Mouse (Mus musculus) heart, postnatal 4 days (tissue): ENCODE results near the gene Grip2. TPM values are rescaled to one million over a fixed set of nuclear protein-coding genes. Genes with fewer than 3 reads are reported as not detected.
A peak's percentile ranks its signal among the peaks of the same experiment; 100 is the strongest.

ENCODE experiments used
- DNase-seq: peaks from one replicate; pipeline ENCODE4 v3.0.0; 2021
- total RNA-seq, 2 experiments: library from RNA; stranded (reverse); gene quantifications; 2 replicates each; pipeline ENCODE4 v1.2.3; 2021

Gene Grip2
- total RNA-seq, result 10 to 100 TPM; 18.8 to 19.6 TPM

- DNase-seq, result no peak
Measured at GRCm38 (mm10) chr6:91827016-91827570, at the start of gene Grip2. Grip2 (minus strand) TSS chr6:91827250.

- DNase-seq, result no peak
Measured at GRCm38 (mm10) chr6:91872781-91873180, 45.7 kb upstream of the Grip2 start.

- DNase-seq, result no peak
Measured at GRCm38 (mm10) chr6:91868091-91868490, 41.0 kb upstream of the Grip2 start.

- DNase-seq, result no peak
Measured at GRCm38 (mm10) chr6:91865601-91866000, 38.6 kb upstream of the Grip2 start.

- no peak for DNase-seq
Measured at GRCm38 (mm10) chr6:91864595-91864994, 37.5 kb upstream of the Grip2 start.

GRCm38 (mm10) chr6:91862848-91863247, 35.8 kb upstream of the Grip2 start:
- DNase-seq, result no peak

- no peak for DNase-seq
Measured at GRCm38 (mm10) chr6:91858339-91858738, 31.3 kb upstream of the Grip2 start.

- peak; percentile 62 for DNase-seq
Measured at GRCm38 (mm10) chr6:91852550-91852949, 25.5 kb upstream of the Grip2 start.

- DNase-seq, result no peak
Measured at GRCm38 (mm10) chr6:91843628-91844153, 16.6 kb upstream of the Grip2 start.

GRCm38 (mm10) chr6:91842897-91843627, 16.0 kb upstream of the Grip2 start:
- no peak for DNase-seq

- DNase-seq, result peak; percentile 89
Measured at GRCm38 (mm10) chr6:91839010-91839871, 12.2 kb upstream of the Grip2 start.

GRCm38 (mm10) chr6:91832863-91833440, 5.9 kb upstream of the Grip2 start:
- no peak for DNase-seq

- DNase-seq, result no peak
Measured at GRCm38 (mm10) chr6:91827926-91828325, 876 bp upstream of the Grip2 start.

- no peak for DNase-seq
Measured at GRCm38 (mm10) chr6:91818271-91818670, 8.8 kb downstream of the Grip2 start.

- DNase-seq, result no peak
Measured at GRCm38 (mm10) chr6:91815976-91816375, 11.1 kb downstream of the Grip2 start.

- no peak for DNase-seq
Measured at GRCm38 (mm10) chr6:91813611-91814010, 13.4 kb downstream of the Grip2 start.

GRCm38 (mm10) chr6:91810007-91810406, 17.0 kb downstream of the Grip2 start:
- DNase-seq, result no peak

- DNase-seq, result no peak
Measured at GRCm38 (mm10) chr6:91808022-91808421, 19.0 kb downstream of the Grip2 start.

- peak; percentile 55 for DNase-seq
Measured at GRCm38 (mm10) chr6:91807169-91807568, 19.9 kb downstream of the Grip2 start.

- DNase-seq, result no peak
Measured at GRCm38 (mm10) chr6:91804177-91804576, 22.9 kb downstream of the Grip2 start.

GRCm38 (mm10) chr6:91798496-91798895, 28.6 kb downstream of the Grip2 start:
- DNase-seq, result no peak

- DNase-seq, result no peak
Measured at GRCm38 (mm10) chr6:91796736-91797135, 30.3 kb downstream of the Grip2 start.

- DNase-seq, result peak; percentile 41
Measured at GRCm38 (mm10) chr6:91796064-91796463, 31.0 kb downstream of the Grip2 start.
